Mouse (Mus musculus) CD4-positive, CD25-positive, alpha-beta regulatory T cell, adult 2 months (primary cell): ENCODE results near the gene Tbce.

Source experiments
- DNase-seq: peaks from one replicate; pipeline ENCODE4 v3.0.0-alpha.2; 2012; ENCODE audit warnings: low read depth, low spot score

The Tbce gene

DNA sequence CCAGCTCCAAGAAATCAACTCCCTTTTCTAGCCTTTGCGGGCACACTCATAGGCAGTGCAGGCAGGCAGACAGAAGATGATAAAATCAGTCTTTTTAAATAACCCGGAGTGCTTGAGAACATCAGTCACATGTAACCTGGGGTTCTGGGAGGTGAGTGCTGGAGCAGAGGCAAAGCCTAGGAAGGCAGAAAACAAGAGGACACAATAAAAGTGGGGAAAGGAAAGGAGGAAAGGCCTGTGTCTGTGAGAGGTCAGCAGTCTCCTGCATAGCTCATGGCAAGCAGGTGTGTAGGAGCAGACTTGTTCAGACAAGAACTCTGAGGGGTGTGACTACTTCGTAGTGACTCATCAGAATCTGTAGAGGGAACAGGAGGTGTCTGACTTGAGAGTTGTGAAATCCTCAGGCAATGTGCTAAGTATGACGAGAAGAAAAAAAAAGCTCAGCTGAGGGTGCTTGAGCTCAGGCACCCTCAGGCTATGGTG is 70.8 kb downstream of the Tbce start:
- DNase-seq: no peak

DNA sequence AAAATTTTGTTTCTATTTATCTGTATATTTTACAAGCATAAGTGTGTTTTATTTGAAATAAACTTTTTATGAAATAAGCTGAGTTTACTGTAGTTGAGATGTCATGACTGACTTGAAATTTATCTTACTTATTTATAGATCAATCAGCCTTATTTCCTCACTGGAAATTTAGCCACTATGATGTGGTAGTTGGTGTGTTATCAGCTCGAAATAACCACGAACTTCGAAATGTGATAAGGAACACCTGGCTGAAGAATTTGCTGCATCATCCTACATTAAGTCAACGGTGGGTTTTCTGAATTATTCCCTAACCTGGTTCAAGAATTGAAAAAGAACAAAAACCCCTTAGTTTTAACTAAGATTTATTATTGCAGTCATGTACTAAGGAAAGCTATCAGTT is 73.3 kb downstream of the Tbce start:
- DNase-seq: no peak

DNA sequence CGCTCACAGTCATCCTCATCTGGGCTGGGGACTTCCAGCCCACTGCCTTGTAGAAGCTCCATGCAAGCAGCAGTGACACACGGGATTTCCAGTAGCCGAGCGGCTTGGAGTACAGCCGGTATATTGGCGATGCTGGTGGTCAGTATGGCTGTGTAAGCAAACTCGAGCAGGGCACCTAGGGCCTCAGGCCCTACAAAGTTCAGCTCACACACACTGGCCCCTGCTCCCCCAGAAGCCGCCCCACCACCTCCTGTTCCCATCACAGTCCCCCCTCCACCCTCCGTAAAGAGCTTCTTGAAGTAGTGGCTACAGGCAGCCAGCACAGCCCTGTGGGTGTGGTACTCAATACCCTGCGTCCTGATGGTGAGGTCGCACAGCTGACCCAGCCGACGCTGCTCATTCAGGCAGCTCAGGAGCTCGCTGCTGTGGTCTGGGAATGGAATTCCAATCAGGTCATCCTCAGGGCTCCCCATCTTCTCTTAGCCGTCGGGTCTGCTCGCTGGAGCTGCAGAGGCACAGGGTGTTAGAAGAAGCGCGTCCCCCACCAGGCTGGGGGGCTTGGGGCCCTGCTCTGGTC is 74.0 kb downstream of the Tbce start:
- no peak for DNase-seq

DNA sequence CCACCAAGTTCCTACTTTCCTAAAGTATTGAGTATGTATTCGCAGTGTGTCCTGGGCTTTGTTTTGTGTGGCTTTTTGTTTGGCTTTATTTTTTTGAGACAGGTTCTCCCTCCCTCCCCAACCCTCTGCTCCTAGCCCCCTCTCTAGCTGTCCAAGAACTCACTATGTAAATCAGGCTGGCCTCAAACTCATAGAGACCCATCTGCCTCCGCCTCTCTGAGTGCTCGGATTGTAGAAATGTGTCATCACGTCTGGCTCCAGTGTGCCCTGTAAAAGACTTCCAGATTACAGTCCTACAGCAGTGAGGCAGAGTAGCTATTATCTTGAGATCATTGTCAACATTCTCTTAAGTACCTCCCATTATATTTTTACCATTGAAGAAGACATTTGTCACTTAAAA is 78.4 kb downstream of the Tbce start:
- DNase-seq: no peak

DNA sequence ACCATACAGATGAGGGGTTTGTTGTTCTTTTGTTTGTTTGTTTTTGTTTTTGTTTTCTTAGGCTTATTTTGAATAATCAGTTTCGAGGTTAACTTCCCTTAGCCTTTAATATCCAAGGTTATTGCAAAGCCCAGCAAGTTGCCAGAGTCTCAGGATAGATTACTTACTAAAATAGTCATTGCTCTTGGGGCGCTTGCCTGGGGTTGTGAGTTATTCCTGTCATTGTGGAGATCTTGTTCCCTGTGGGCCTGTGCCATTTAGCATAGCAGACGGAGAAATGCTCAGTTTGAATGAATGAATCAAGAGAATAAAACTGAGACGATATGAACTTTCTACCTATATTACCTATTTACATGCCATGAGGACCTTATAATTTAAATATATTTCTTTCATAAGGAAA is 79.2 kb downstream of the Tbce start:
- no peak for DNase-seq

DNA sequence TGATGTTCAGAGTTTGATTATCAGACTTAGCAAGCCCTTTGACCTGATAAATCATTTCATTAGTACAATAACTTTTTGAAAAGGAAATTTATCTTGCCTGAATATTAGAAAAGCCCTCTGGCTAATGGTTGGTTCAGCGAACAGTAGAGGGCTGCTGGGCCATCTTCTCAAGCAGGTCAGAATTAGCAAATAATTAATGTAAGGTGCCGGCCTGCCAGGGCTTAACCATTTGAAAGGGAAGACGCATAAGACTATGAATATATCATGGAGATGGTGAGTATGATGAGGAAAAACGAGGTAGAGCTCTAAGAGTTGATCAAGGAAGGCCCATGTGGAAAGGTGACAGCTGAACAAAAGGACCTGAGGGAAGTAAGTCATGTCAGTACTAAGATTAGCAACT is 82.8 kb downstream of the Tbce start:
- DNase-seq: no peak

DNA sequence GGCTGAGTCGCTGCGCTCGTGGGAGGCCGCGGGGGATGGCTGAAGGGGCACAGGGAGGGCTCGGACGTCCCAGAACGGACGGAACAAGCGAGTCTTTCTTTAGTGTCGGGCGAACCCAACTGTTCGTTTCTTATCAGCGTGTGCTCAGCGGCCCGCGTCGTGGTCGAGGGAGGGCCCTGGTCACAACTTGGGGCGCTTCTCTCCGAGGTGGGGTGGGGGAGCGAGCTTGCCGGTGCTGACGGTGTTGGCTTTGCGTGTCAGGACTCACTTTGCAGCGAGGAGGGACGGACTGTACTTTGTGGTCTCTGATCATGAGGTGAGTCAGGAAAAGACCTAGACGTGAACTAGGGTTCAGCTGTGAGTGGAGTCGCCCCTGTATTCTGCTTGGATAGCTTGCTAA is 84.5 kb downstream of the Tbce start:
- peak; percentile 59 for DNase-seq

DNA sequence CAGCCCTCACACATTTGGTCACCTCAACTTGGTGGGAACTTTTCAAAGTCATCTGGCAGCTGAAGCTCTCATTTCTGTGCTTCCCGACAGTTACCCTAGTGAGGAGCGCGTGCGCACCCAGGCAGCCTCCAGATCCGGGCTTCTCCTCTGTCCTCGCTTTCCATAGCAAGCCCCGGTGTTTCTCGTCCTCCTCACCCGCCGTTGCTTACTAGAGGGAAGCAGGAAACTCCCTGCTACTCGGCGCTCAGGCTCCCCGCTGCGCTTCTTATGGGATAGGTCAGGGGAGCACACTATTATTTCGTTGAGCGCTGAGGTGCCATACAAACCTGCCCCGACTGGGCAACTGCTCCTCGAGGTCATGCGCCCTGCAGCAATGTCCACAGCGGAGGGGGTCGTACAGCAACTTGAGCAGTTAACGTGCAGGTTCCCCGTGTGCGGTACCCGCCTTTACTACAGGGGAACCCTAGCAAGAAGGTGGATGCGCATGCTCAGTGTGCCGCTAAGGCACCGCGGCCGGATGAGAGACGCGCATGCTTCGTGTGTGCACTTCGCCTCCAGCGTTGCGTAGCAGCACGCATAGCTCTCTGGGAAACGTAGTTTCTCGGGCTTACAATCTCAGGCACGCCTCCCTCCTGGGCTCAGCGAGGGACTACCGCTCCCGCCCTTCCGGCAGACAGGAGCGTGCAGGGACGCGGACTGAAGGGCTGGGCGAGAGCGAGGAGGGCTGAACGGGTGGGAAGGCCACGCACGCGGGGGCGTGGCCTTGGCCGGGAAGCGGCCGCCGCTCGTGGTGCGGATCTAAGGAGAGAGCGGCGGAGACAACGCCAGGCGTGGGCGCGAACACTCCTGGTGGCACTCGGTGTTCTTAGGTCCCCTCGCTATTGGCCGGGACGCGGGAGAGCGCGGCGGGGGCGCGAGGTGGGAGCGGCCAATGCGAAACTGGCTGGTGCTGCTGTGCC is 85.3 kb downstream of the Tbce start, which contains the start of gene B3galnt2:
Gene B3galnt2 (plus strand): TSS at position 596 of the 959 bp plus-strand sequence.
- DNase-seq: peak; percentile 100
